Mouse (Mus musculus): ENCODE results near the gene Mical2.

DNA sequence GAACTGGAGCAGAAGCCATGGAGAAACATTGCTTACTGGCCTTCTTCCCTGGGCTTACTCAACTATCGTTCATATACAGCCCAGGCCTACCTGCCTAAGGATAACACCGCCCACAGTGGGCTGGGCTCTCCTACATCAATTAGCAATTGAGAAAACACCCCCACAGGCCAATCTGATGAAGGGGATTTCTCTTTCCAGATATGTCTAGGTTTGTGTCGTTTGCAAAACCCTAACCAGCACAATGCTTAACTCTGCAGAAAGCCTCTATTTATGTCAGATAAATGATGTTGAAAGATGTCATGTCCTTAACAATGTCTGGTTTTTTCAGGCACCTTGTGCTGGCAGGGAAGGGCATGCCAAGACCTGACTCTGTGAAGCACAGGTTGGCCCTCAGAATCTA, 144.3 kb downstream of the Mical2 start:
- TF ChIP-seq CTCF (IDR thresholded peaks at IDR 0.05; ENCODE audit: insufficient read depth, low read length) (no peak), POLR2A (IDR thresholded peaks at IDR 0.05; ENCODE audit: borderline replicate concordance, extremely low read depth, low read depth, low read length) (no peak)

All from lung, adult 2 months (tissue).